Mouse (Mus musculus) embryonic fibroblast, embryonic 13.5 days (primary cell): ENCODE measurements around the gene Ccdc183. TPM values are rescaled to one million over a fixed set of nuclear protein-coding genes. Genes with fewer than 3 reads are reported as not detected.

Experiments
- H3K27ac ChIP-seq: 2 replicates; pipeline ENCODE4 v1.5.1; 2012; ENCODE audit warnings: low read length, control low read depth, inconsistent platforms; ENCODE audit not compliant: insufficient read depth
- H3K4me1 ChIP-seq: 2 replicates; pipeline ENCODE4 v1.6.1; 2011; ENCODE audit warnings: low read length; ENCODE audit not compliant: control insufficient read depth, insufficient read depth
- H3K4me3 ChIP-seq: 2 replicates; pipeline ENCODE4 v1.5.1; 2011; ENCODE audit warnings: mild to moderate bottlenecking, control low read depth, low read length; ENCODE audit not compliant: insufficient read depth
- CTCF ChIP-seq: IDR thresholded peaks from 2 replicates; pipeline ENCODE4 v1.5.1; 2011; ENCODE audit warnings: mild to moderate bottlenecking, control low read depth, low read length, moderate library complexity, borderline replicate concordance; ENCODE audit not compliant: insufficient read depth
- POLR2A ChIP-seq: IDR thresholded peaks from 2 replicates; pipeline ENCODE4 v1.6.1; 2011; ENCODE audit warnings: low read depth, mild to moderate bottlenecking, control low read depth, low read length, moderate library complexity
- polyA plus RNA-seq: library from polyadenylated mRNA; stranded (reverse); fragments of >200 nt; gene quantifications from 2 replicates; pipeline ENCODE4 v1.2.4, GENCODE M21; 2011; ENCODE audit warnings: low read depth; ENCODE audit not compliant: missing spikeins, insufficient read length

The Ccdc183 gene
- polyA plus RNA-seq, 1 experiment, result not detected

DNA sequence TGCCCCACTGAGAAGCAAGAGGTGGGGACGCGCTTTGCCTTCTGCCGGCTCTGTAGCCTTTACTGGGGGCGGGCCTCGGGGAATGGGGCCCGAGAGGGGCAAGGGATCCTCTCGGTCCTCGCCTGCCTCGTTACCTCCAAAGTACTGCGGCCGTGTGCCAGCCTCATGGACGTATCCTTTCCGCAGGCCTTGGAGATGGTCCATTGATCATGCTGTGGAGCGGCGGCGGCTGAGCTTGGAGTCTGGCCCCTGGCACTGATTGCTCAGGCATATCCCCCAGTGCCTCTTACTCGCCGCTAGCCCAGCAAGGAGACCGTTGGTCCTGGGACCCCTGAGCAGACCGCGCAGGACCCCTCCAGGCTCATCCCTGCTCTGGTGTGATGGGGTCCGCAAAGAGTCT, 1.1 kb downstream of the Ccdc183 start:
- H3K4me1 ChIP-seq, result no peaks in the 10 kb centered on the region
- H3K4me3 ChIP-seq, result no peak overlapping the region
- TF ChIP-seq CTCF, result no peak
- no peak for TF ChIP-seq POLR2A
- no peak overlapping the region for H3K27ac ChIP-seq

DNA sequence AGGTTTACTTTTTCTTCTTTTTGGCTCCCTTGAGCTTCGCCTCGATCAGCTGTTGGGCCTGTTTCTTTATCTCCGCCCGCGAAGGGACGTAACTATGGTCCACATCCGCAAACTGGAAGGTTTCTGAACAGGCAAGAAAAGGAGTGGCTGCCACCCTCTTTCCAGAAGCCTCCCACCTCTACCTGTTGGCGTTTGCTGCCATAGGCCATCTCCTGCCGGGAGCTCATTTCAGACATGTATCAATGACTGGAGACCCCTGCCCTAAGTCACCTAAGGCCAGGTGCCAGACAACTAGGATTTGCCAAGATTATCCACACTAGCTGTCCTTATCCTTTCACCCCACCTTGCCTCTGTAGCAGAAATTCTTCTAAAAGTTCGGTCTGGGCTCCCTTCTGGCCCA, 8.8 kb downstream of the Ccdc183 start:
- peak overlapping the region; percentile 15; the same call in 1 of the 2 replicates for H3K4me3 ChIP-seq
- no peaks in the 10 kb centered on the region for H3K4me1 ChIP-seq
- no peak for TF ChIP-seq POLR2A
- TF ChIP-seq CTCF, result no peak
- H3K27ac ChIP-seq, result no peak overlapping the region

DNA sequence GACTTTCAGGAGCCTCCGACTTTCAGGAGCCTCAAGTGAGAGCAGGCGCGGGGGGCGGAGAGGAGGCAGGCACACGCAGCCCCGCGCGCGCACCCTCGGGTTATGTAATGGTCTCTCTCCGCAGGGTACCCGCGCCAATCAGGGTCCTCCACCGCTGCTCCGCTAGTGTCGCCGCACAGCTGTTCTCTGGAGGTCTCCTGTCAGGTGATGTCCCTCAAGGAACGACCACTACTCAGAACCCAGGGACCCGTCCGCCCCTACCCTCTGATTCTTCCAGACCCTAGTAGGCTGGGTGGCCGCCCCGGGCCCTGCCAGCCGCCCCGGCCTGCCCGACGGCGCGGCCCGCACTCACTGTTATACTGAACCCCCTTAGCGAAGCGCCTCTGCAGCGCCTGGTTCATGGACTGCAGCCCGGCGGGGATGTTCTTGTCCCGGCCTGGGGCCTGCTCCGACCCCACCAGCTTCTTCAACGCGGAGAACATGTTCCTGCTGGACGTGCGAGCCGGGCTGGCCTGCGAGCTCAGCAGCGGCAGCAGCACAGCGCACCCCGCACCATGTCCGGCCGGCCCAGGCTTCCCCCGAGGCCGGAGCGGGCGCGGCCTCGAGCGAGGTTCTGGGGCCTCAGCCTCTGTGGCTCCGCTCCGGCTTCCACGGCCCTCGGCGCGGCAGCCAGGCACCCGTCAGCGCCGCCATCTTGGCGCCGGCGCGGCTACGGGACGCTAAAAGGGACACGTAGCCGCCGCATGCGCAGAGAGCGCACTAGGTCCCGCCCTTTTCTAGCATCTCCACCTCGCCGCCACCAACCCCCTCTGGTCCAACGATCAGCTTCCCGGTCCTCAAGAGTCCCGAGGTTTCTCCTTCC, 9.5 kb downstream of the Ccdc183 start, which contains the start of gene Rabl6:
Gene Rabl6 (minus strand): TSS at position 761 of the 862 bp plus-strand sequence.
- Histone ChIP-seq H3K4me3 (peak within 1 kb of the TSS; percentile 88), H3K4me1 (no peaks in the 10 kb centered on the region), H3K27ac (peak within 1 kb of the TSS; percentile 55; the same call in 1 of the 2 replicates)
- TF ChIP-seq CTCF (no peak), POLR2A (peak; percentile 84)

DNA sequence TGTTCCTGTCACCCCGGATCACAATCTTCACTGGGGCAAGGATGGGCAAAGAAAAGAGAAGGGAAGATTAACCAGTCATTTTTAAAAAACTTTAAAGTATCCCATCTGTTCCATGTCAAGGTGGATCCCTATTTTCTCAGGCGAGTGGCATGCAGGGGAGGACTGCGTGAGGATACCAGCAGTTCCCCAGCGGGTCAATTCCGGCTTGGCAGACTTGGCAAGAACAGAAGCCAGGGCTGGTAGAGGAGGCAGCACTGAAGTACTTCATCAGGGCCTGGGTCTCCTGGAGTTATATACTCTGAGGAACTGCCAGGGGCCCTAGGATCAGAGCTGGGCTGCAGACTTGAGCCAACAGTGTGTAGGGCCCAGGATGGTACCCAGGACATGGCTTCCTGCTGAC, 15.0 kb downstream of the Ccdc183 start:
- TF ChIP-seq POLR2A, result no peak
- TF ChIP-seq CTCF, result no peak
- Histone ChIP-seq H3K27ac (no peak overlapping the region), H3K4me3 (no peak overlapping the region), H3K4me1 (0 out of 2 replicates have a peak, but pooled peaks cover 2% of the 10 kb centered on the region)

DNA sequence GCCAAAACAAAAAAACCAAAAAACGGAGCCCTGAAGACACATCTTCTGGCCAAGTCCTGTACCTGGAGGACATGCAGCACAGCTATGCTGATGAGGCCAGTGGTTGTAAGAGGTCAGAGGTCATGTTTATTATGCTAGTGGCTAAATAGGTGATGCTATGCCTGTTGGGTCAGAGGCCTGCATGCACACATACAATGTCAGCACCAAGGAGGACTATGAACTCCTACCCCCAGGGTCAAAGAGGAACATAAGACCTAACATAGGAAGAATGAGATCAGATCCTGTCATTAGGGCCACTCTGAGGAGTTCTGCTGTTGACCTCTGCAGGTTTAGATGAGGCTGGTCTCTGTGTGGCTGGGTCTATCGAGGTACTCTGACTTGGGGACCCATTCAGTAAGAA, 17.4 kb downstream of the Ccdc183 start:
- no peak for TF ChIP-seq CTCF
- TF ChIP-seq POLR2A, result no peak
- H3K4me3 ChIP-seq, result no peak overlapping the region
- 0 out of 2 replicates have a peak, but pooled peaks cover 2% of the 10 kb centered on the region for H3K4me1 ChIP-seq
- no peak overlapping the region for H3K27ac ChIP-seq

DNA sequence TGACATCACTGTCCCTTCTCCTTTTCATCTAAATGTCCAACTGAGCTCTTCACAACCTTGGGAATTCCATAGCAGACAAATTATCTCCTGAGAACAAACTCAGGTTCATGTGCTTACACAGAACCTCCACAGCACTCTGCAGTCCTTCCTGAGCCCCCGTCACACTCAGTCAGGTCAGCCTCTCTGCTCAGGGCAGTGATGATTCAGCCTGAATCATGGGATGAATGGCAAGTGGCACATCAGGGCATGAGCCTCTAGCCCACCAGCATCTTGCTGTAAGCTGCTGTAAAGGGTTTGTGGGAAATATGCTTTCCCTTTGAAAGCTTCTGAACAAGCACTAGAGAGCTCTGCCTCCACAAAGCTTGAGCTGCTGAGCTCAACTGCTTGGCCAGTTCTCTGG, 18.7 kb downstream of the Ccdc183 start:
- H3K4me1 ChIP-seq, result 0 out of 2 replicates have a peak, but pooled peaks cover 2% of the 10 kb centered on the region
- no peak overlapping the region for H3K4me3 ChIP-seq
- TF ChIP-seq POLR2A (no peak), CTCF (no peak)

DNA sequence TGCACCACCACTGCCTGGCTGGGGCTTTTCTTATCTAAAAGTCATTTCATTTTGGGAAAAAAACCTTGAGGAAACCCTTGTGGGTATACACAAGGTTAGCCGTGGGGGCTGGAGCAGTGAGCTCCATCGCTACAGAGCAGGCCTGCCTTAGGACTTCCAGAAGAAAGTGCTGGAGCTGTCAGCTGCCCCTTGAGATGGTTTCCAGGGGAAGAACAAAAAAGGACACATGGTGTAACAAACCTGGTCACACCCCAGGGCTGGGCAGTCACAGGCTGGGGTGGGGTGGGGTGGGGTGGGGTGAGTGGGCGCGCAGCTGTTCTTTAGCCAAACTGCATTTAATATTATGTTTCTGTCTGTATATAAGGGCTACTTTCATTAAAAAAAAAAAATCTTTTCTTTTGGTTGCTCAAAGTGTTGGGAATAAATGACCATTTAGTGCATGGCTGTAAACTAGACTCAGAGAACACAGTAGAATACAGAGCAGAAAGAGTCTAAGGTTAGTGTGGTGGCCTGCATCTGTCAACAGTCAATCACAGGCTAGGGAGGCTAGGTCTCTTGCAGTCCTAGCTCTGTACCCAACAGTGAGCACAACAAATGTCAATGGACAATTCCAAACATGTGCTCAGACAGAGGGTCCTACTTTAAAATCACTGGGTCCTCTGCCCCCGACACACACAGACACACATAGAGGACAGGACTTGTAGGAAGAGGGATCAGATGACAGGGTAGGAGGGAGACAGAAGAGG, 20.5 kb downstream of the Ccdc183 start:
- no peak for TF ChIP-seq POLR2A
- no peak for TF ChIP-seq CTCF
- H3K27ac ChIP-seq, result no peak overlapping the region
- 0 out of 2 replicates have a peak, but pooled peaks cover 2% of the 10 kb centered on the region for H3K4me1 ChIP-seq
- no peak overlapping the region for H3K4me3 ChIP-seq

More for the DNA sequence above, 18.7 kb downstream of the Ccdc183 start:
- no peak overlapping the region for H3K27ac ChIP-seq

DNA sequence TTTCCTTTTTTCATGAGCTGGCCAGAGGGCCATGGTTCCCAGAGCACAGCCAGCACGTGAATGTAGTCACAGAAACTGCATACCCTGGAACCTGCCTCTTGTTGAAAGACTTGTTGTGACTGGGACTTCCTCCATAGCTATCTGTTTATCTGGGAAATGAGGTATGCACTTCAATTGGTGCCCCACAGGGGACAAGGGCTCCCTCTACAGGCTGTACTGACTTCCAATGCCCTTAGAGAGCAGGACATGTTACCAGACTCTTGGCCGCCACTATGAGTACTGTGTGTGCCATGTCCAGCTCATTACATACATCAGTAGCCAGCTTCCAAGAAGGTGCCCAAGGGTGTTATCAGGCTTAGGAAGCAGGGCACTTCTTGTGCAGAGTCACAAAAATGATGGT, 25.6 kb downstream of the Ccdc183 start:
- Histone ChIP-seq H3K27ac (no peak overlapping the region), H3K4me1 (no peaks in the 10 kb centered on the region), H3K4me3 (no peak overlapping the region)
- no peak for TF ChIP-seq POLR2A
- no peak for TF ChIP-seq CTCF

DNA sequence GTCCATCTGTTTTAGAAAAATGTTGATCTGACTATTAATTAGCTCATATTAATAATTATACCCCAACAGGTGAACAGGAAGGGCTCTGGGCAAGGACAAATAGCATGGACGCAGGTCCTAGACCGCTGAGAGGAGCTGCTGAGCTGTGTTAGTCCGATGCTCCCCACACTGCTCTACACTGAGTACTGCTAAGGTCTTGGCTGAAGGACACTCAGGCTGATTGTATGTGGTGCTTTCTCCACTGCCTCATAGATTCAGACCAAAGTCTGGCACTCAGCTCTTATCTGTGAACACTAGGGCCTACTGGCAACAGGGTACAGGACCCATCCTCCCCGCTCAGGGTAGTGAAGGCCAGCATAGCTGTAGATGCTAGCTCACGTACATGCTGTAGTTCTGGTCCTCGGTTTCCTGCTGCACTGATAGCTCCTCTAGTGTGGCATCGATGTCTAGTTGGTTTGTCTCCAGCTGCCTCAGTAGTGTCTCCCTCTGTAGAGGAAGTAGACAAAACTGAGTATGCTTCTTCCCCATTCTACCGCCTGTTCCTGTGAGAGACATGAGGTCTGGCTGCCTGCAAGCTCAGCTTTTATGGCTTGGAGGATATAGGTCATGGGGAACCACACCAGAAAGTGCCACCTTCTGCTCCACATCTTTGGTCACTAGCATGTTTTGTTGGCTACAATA, 29.1 kb downstream of the Ccdc183 start:
- Histone ChIP-seq H3K4me3 (no peak overlapping the region), H3K4me1 (no peaks in the 10 kb centered on the region), H3K27ac (no peak overlapping the region)
- no peak for TF ChIP-seq POLR2A
- no peak for TF ChIP-seq CTCF
